Mouse (Mus musculus) heart, embryonic 15.5 days (tissue): Measurements from ENCODE around the gene Nmb. TPM values are rescaled to one million over a fixed set of nuclear protein-coding genes. Genes with fewer than 3 reads are reported as not detected.
"Not testable (repeated sequence)": the region's sequence is repeated elsewhere in the genome, so short reads cannot be mapped to it uniquely, and the experiment has no call there.

ENCODE experiments used
- ATAC-seq: fragments of 200-750 bp; cut with Nextera tagmentation; replicated peaks from 2 replicates; pipeline ENCODE4 v1.8.0; 2017; ENCODE audit warnings: low read depth, moderate TSS enrichment; ENCODE audit not compliant: insufficient number of reproducible peaks, insufficient read depth, low FRiP score
- H3K27ac ChIP-seq: fragments of 300-500 bp; sonication (generic); 2 replicates; pipeline ENCODE4 v1.5.1; 2015; ENCODE audit warnings: mild to moderate bottlenecking, inconsistent platforms
- H3K27me3 ChIP-seq: fragments of 300-500 bp; sonication (generic); 2 replicates; pipeline ENCODE4 v1.6.1; 2015; ENCODE audit warnings: inconsistent platforms
- H3K36me3 ChIP-seq: fragments of 300-500 bp; sonication (generic); 2 replicates; pipeline ENCODE4 v1.6.1; 2015; ENCODE audit warnings: mild to moderate bottlenecking, inconsistent platforms
- H3K4me1 ChIP-seq: fragments of 300-500 bp; sonication (generic); replicated peaks from 2 replicates; pipeline ENCODE4 v1.6.1; 2015; ENCODE audit warnings: inconsistent platforms
- H3K4me2 ChIP-seq: fragments of 300-500 bp; sonication (generic); 2 replicates; pipeline ENCODE4 v1.6.1; 2015; ENCODE audit warnings: inconsistent platforms, mild to moderate bottlenecking, moderate library complexity
- H3K4me3 ChIP-seq: fragments of 300-500 bp; sonication (generic); 2 replicates; pipeline ENCODE4 v1.5.1; 2015; ENCODE audit warnings: mild to moderate bottlenecking, inconsistent platforms
- H3K9ac ChIP-seq: fragments of 300-500 bp; sonication (generic); 2 replicates; pipeline ENCODE4 v1.6.1; 2015; ENCODE audit warnings: mild to moderate bottlenecking, inconsistent platforms
- H3K9me3 ChIP-seq: fragments of 300-500 bp; sonication (generic); replicated peaks from 2 replicates; pipeline ENCODE4 v1.6.1; 2016; ENCODE audit warnings: inconsistent platforms
- WGBS: fragments of 180-500 bp; shearing (Covaris S2); methylation state at CpG from one replicate; pipeline ENCODE4 v1.1.7; 2015; ENCODE audit warnings: mixed read lengths; 5-methylcytosine and 5-hydroxymethylcytosine counted together
- polyA plus RNA-seq: library from polyadenylated mRNA; unstranded; fragments of >200 nt; fragmentation: Nextera tagmentation; extraction: Ambion mirVana; gene quantifications from 2 replicates; pipeline ENCODE4 v1.2.1, GENCODE M21; 2015

The Nmb gene
- polyA plus RNA-seq: 4.6 and 4.8 TPM in 2 replicates

DNA sequence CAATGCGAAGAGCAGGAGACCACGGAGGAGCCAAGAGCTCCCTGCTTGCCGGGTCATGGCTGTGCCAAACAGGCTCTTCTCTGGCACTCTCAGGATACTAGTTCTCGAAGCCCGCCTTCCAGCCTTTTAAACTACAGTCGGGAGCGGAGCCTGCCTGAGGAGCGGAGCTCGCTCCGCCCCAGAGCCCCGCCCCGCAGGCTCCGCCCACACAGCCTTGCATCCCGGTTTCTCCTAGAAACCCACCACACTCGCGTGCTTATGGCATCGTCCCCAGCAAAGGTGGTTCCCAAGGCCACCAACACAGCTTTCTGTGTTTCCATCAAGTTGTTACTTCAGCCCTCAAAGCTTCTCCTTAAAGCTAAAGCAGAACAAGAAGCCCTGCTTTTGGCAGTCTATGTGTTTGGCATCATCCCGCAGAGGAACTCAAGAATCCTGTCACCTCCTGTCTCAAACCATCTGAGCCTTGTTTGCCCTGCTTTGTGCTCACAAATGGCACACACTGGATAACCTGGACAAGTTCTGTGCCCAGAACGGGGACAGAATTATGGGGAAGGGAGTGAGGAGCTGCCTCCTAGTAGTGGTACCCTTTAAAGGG, at the start of gene Nmb:
Gene Nmb (minus strand): TSS at position 156 of the 595 bp plus-strand sequence.
- WGBS: 3% methylated on average over 19 of the region's 19 CpGs
- Histone ChIP-seq H3K4me1 (peaks cover 23% of the 10 kb centered on the region), H3K27me3 (no peaks in the 10 kb centered on the region), H3K27ac (no peak within 1 kb of the TSS), H3K9ac (peak within 1 kb of the TSS; percentile 66), H3K36me3 (0 out of 2 replicates have a peak, but pooled peaks cover 3% of the 10 kb centered on the region), H3K4me3 (peak within 1 kb of the TSS; percentile 54), H3K4me2 (peak within 1 kb of the TSS; percentile 97), H3K9me3 (no peaks in the 10 kb centered on the region)
- ATAC-seq: no peak; the same call in 1 of the 2 replicates

- no peaks in the 10 kb centered on the region for H3K9me3 ChIP-seq
- 79% methylated on average over 2 of the region's 2 CpGs for WGBS
- no peak overlapping the region for H3K9ac ChIP-seq
- no peaks in the 10 kb centered on the region for H3K4me1 ChIP-seq
- no peak for ATAC-seq
- H3K27me3 ChIP-seq: 0 out of 2 replicates have a peak, but pooled peaks cover 3% of the 10 kb centered on the region
- no peaks in the 10 kb centered on the region for H3K36me3 ChIP-seq
- H3K4me3 ChIP-seq: no peak overlapping the region
- no peak overlapping the region for H3K27ac ChIP-seq
- no peak overlapping the region for H3K4me2 ChIP-seq
These were observed 49.4 kb upstream of the Nmb start for GRCm38 (mm10) chr7:80954251-80954650.

DNA sequence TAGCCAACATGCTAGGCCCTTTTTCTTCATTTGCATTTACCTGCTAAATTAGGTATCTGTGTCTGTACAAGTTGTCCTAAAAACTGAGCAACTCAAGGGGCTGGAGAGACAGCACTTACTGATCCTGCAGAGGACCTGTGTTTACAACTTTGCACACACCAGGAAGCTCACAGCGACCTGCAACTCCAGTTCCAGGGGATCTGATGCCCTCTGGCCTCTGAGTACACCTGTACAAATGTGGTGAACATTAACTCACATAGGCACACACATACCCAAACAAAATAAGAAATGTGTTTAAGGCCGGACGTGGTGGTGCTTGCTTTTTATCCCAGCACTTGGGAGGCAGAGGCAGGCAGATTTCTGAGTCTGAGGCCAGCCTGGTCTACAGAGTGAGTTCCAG, 47.3 kb upstream of the Nmb start:
- Histone ChIP-seq H3K36me3 (no peaks in the 10 kb centered on the region), H3K27me3 (0 out of 2 replicates have a peak, but pooled peaks cover 3% of the 10 kb centered on the region), H3K4me1 (0 out of 2 replicates have a peak, but pooled peaks cover 2% of the 10 kb centered on the region), H3K4me2 (no peak overlapping the region), H3K27ac (no peak overlapping the region), H3K9ac (no peak overlapping the region), H3K4me3 (no peak overlapping the region), H3K9me3 (no peaks in the 10 kb centered on the region)
- ATAC-seq: no peak
- WGBS: 64% methylated on average over 3 of the region's 3 CpGs

DNA sequence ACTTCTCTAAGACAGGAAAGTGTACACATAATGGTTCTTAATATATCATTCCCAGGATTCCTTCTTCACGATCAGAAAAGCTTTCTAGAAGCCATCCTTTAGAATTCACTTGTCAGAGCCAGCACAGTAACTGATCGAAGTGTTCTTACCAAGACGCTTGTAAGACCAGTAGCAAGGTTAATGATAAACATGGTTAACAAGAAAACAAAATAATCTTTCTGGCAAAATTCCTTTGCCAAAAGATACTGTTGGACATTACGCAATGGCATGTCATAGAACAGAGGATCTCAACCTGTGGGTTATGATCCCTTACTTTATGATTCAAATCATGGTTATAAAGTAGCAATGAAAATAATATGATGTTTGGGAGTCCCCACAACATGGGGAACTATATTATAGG, 46.6 kb upstream of the Nmb start:
- ATAC-seq: no peak
- Histone ChIP-seq H3K36me3 (no peaks in the 10 kb centered on the region), H3K27ac (no peak overlapping the region), H3K4me2 (no peak overlapping the region), H3K4me1 (peaks cover 7% of the 10 kb centered on the region), H3K27me3 (0 out of 2 replicates have a peak, but pooled peaks cover 3% of the 10 kb centered on the region), H3K9me3 (no peaks in the 10 kb centered on the region), H3K4me3 (no peak overlapping the region), H3K9ac (no peak overlapping the region)
- WGBS: 81% methylated on average over 4 of the region's 4 CpGs

DNA sequence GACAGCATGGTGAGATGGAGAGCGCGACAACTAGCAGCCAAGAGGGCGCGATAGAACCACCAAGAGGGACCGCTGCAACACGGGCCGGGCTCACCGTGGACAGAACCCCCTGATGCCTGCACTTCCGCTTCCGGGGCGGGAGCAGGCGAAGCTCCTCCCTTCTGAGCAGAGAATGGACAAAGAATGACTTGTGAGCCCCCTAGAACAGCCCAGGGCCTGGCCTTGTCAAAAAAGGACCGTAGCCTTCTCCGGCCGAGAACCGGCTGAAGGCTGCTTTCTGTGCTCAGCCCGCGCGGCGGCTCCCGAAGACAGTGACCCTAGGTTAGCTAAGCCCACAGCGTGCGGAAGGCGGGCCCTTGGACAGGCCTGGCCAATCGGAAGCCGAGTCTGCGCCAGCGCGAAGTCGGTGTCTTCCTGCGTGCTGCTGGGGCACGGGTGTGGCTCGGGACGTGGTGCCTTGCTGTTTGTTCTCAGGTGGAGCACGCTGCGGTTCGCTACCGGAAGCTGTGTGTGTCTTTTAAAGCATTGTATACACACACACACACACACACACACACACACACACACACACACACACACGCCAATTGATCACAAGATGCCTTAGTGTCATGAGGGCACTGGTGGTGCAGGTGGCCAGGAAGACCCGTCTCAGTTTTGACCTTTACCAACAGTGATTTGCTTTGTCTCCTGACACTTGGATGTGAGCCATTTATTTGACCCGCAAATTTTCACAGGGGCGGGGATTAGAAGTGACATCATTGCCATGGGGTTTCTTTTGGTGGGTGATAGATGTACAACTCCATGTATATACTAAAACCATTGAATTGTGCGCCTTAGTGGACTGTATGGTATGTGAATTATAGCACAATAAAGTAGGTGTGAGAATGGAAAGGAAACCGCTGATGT, 42.8 kb upstream of the Nmb start, which contains the start of gene Sec11a:
Gene Sec11a (minus strand): TSS at position 336 of the 906 bp plus-strand sequence.
- Histone ChIP-seq H3K27ac (peak within 1 kb of the TSS; percentile 97), H3K4me1 (peaks cover 15% of the 10 kb centered on the region), H3K9ac (peak within 1 kb of the TSS; percentile 89), H3K27me3 (0 out of 2 replicates have a peak, but pooled peaks cover 3% of the 10 kb centered on the region), H3K4me2 (peak within 1 kb of the TSS; percentile 73), H3K4me3 (peak within 1 kb of the TSS; percentile 95), H3K36me3 (no peaks in the 10 kb centered on the region), H3K9me3 (no peaks in the 10 kb centered on the region)
- ATAC-seq: peak; percentile 99
- WGBS: 2% methylated on average over 44 of the region's 44 CpGs

DNA sequence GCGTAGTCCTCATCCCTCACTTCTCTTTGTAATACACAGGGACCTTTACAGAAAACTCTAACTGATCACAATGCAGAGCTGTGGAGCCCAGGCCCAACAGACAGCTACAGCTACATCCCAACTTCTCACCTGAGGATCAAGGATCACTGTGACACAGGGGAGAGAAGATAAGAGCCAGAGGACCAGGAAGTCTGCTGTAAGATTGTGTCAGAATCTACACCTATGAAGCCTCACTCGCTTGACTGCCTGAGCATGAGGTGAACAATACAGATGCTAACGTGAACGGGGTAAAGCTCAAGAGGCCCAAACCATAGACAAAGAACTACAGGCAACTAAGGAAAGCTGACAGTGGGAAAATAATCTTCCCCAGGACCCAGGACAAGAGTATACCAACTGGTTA, 34.9 kb upstream of the Nmb start:
- no peaks in the 10 kb centered on the region for H3K9me3 ChIP-seq
- peaks cover 9% of the 10 kb centered on the region for H3K4me1 ChIP-seq
- ATAC-seq: no peak
- H3K4me2 ChIP-seq: no peak overlapping the region
- WGBS: 88% methylated on average over 4 of the region's 4 CpGs
- no peak overlapping the region for H3K27ac ChIP-seq
- H3K36me3 ChIP-seq: peaks cover 3% of the 10 kb centered on the region; the same call in 1 of the 2 replicates
- no peak overlapping the region for H3K4me3 ChIP-seq
- H3K27me3 ChIP-seq: no peaks in the 10 kb centered on the region
- no peak overlapping the region for H3K9ac ChIP-seq

DNA sequence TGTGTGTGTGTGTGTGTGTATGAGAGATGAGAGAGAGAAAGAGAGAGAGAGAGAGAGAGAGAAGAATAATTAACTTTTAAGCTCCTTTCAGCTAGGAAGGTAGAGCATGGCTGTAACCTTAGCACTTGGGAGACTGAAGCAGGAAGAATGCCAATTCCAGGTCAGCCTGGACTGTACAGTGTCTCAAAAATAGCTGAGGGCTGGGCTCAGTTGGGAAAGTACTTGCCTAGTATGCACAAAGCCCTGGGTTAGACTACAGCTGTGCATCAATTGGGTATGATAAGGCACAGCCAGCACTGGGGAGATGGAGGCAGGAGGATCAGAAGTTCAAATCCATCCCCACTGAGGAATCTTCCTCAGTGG, 32.4 kb upstream of the Nmb start:
- ATAC-seq, H3K4me1 ChIP-seq, H3K4me2 ChIP-seq, H3K27ac ChIP-seq, H3K9ac ChIP-seq, H3K27me3 ChIP-seq, H3K4me3 ChIP-seq, H3K9me3 ChIP-seq: not testable (repeated sequence)
- H3K36me3 ChIP-seq: peaks cover 20% of the 10 kb centered on the region

DNA sequence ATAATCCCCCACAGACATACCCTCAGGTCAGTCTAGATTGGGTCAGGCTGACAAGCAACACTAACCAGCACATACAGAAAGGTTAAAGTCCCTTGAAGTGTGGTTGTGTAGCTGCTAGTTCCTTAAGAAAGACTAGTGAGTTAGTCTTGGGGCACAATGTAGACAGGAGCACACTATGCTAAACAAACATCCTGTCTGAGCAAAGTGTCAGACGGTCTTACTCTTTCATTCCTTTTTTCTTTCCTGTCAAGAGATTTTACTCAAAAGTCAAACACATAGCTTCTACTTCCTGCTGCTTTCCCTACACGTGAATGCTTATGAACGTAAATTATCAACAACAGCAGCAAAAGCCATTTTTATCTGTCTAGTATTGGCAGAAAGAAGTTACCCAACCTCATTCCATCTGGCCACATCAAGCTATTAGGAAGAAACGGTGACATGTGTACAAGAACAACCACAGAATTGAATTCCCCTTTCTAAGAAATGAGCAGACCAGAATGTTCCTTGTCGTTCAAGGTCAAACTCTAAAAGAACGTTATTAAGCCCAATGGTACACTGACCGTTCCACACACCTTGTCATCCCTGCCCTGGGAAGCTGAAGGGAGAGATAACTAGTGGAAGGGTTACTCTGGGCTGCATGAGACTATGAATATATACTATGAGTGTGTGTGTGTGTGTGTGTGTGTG, 31.9 kb upstream of the Nmb start:
- H3K27me3 ChIP-seq, H3K4me3 ChIP-seq, H3K27ac ChIP-seq, H3K9ac ChIP-seq, H3K4me2 ChIP-seq, ATAC-seq, H3K9me3 ChIP-seq: not testable (repeated sequence)
- H3K36me3 ChIP-seq: peaks cover 20% of the 10 kb centered on the region
- WGBS: 40% methylated on average over 7 of the region's 7 CpGs
- peaks cover 13% of the 10 kb centered on the region for H3K4me1 ChIP-seq

DNA sequence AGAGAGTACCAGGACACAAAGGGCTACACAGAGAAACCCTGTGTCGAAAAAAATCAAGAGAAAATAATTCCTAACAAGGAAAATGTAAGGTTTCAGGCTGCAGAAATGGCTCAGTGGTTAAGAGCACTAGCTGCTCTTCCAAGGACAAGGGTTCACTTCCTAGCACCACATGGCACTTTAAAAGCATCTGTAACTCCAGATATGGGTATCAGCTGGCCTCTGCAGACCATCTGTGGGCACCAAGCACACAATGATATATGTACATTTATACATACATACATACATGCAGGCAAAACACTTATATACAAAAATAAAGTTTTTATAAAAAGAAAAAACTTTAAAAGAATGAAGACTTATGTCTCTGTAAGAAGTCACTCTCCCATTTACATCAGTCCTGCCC, 31.0 kb upstream of the Nmb start:
- WGBS: 78% methylated on average over 1 of the region's 1 CpGs
- Histone ChIP-seq H3K9ac (no peak overlapping the region), H3K36me3 (peaks cover 20% of the 10 kb centered on the region), H3K4me2 (no peak overlapping the region), H3K27ac (no peak overlapping the region), H3K9me3 (no peaks in the 10 kb centered on the region), H3K4me1 (peaks cover 18% of the 10 kb centered on the region), H3K4me3 (no peak overlapping the region), H3K27me3 (no peaks in the 10 kb centered on the region)
- ATAC-seq: no peak

- peaks cover 22% of the 10 kb centered on the region for H3K36me3 ChIP-seq
- WGBS: 81% methylated on average over 1 of the region's 1 CpGs
These were observed 27.9 kb upstream of the Nmb start for GRCm38 (mm10) chr7:80932777-80933176.

DNA sequence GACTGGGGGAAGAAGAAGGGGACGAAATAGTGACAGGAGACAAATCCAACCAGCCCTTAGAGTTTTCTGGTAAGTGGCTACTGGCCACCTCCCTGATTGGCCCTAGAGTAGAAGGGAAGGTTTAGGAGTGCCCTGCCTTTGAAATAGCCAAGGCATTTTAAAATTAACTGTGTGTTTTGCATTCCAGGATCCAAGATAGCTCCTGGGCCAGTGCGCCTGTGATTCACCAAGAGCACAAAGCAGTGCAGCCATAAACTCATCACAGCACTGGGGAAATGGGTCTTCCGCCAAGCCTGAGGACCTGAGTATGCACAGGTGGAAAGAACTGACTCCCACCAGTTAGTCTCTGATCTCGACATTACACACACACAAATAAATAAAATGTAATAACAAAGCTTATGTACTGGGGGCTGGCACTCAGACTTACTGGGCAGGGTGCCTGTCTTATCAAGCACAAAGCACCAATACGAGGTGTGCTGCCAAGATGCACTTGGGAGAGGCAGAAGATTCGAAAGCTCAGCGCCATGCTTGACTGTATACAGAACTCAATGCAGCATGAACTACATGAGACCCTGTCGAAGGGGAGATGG, 26.8 kb upstream of the Nmb start:
- Histone ChIP-seq H3K27me3 (no peaks in the 10 kb centered on the region), H3K4me1 (peaks cover 12% of the 10 kb centered on the region; the same call in 1 of the 2 replicates), H3K36me3 (peaks cover 30% of the 10 kb centered on the region), H3K9ac (no peak overlapping the region), H3K27ac (peak overlapping the region; percentile 44), H3K4me2 (no peak overlapping the region), H3K9me3 (no peaks in the 10 kb centered on the region), H3K4me3 (no peak overlapping the region)
- ATAC-seq: no peak
- WGBS: 71% methylated on average over 8 of the region's 8 CpGs

More at GRCm38 (mm10) chr7:80932777-80933176, 27.9 kb upstream of the Nmb start:
- Histone ChIP-seq H3K4me3 (no peak overlapping the region), H3K27me3 (no peaks in the 10 kb centered on the region), H3K4me1 (peaks cover 14% of the 10 kb centered on the region), H3K27ac (no peak overlapping the region), H3K9me3 (no peaks in the 10 kb centered on the region), H3K9ac (no peak overlapping the region), H3K4me2 (no peak overlapping the region)
- no peak for ATAC-seq
